25 mouse cellular contexts compared by ENCODE assay signal in genomic region chr17:29312082-29312481, GRCm38 (mm10).
"Had no signal": no experiment of that assay in that cellular context is flagged by ENCODE, and none has a peak within 500 bp of the region (broad histone marks: within the 10 kb centered on the region; RNA-seq: fewer than 3 reads in every experiment).

No protein-coding gene starts in this region.

- H3K9me3 ChIP-seq: heart, embryonic 15.5 days; hindbrain, embryonic 13.5 days; hindbrain, embryonic 15.5 days; kidney, embryonic 15.5 days; limb, embryonic 12.5 days; liver, embryonic 15.5 days had no signal

- DNase-seq: gastrocnemius, postnatal 14 days; heart, adult 18-20 months; heart, postnatal 14 days; heart, postnatal 36 days; kidney, adult 11 months; kidney, adult 2 months; kidney, adult 9 months; kidney, postnatal 14 days; kidney, postnatal 36 days; layer of hippocampus, postnatal 36 days; left cerebral cortex, postnatal 4 days; liver, embryonic 13.5 days; liver, postnatal 0 days had no signal

- ATAC-seq: hindbrain, postnatal 0 days; intestine, embryonic 16.5 days; liver, postnatal 0 days had no signal

- H3K4me3 ChIP-seq: heart, embryonic 13.5 days; heart, embryonic 15.5 days; hindbrain, embryonic 13.5 days; hindbrain, embryonic 15.5 days; kidney, embryonic 15.5 days; limb, embryonic 12.5 days; liver, embryonic 13.5 days; liver, embryonic 15.5 days had no signal

- H3K9ac ChIP-seq: heart, embryonic 13.5 days; heart, embryonic 15.5 days; hindbrain, embryonic 13.5 days; hindbrain, embryonic 15.5 days; kidney, embryonic 15.5 days; limb, embryonic 12.5 days; liver, embryonic 13.5 days; liver, embryonic 15.5 days; liver, postnatal 0 days had no signal

- H3K4me2 ChIP-seq: heart, embryonic 11.5 days; heart, embryonic 13.5 days; heart, embryonic 15.5 days; hindbrain, embryonic 13.5 days; hindbrain, embryonic 15.5 days; kidney, embryonic 15.5 days; limb, embryonic 12.5 days; liver, embryonic 11.5 days; liver, embryonic 13.5 days; liver, embryonic 15.5 days had no signal

- H3K27ac ChIP-seq: heart, embryonic 13.5 days; heart, embryonic 15.5 days; hindbrain, embryonic 13.5 days; hindbrain, embryonic 15.5 days; hindbrain, postnatal 0 days; kidney, embryonic 15.5 days; kidney, postnatal 0 days; limb, embryonic 12.5 days; liver, embryonic 13.5 days; liver, embryonic 15.5 days had no signal

- H3K27me3 ChIP-seq: heart, embryonic 15.5 days; hindbrain, embryonic 13.5 days; hindbrain, embryonic 15.5 days; kidney, embryonic 15.5 days; limb, embryonic 12.5 days; liver, embryonic 13.5 days; liver, embryonic 15.5 days had no signal

- H3K4me1 ChIP-seq: liver, embryonic 13.5 days had no signal

- H3K36me3 ChIP-seq: heart, embryonic 13.5 days; heart, embryonic 15.5 days; hindbrain, embryonic 13.5 days; hindbrain, embryonic 15.5 days; kidney, embryonic 15.5 days; limb, embryonic 12.5 days; liver, embryonic 13.5 days; liver, embryonic 15.5 days had no signal
